Mouse (Mus musculus) heart, adult 18-20 months (tissue): Measurements from ENCODE around the gene Zup1. TPM values are rescaled to one million over a fixed set of nuclear protein-coding genes. Genes with fewer than 3 reads are reported as not detected.
"Not testable (repeated sequence)": the region's sequence is repeated elsewhere in the genome, so short reads cannot be mapped to it uniquely, and the experiment has no call there.

ENCODE experiments used
- DNase-seq, 2 experiments: peaks; one replicate each; pipeline ENCODE4 v3.0.0; 2021 to 2022; ENCODE audit warnings: mixed read lengths in 1 of 2
- long read RNA-seq, 2 experiments: library from polyadenylated mRNA; stranded (forward); transcript quantifications; one replicate each; pipeline ENCODE4 v2.0.0; 2021
- total RNA-seq, 2 experiments: library from RNA; stranded (reverse); gene quantifications; 2 replicates each; pipeline ENCODE4 v1.2.3; 2021

Gene Zup1
- total RNA-seq = 1 to 10 TPM; 8.3 to 10.0 TPM
- long read RNA-seq, experiment 1, partial matches to known transcripts = 1 of 7 reads
- long read RNA-seq, experiment 1, other reads (novel, unspliced or antisense) = 2 of 7 reads
- long read RNA-seq, experiment 2 = 0 reads

DNA sequence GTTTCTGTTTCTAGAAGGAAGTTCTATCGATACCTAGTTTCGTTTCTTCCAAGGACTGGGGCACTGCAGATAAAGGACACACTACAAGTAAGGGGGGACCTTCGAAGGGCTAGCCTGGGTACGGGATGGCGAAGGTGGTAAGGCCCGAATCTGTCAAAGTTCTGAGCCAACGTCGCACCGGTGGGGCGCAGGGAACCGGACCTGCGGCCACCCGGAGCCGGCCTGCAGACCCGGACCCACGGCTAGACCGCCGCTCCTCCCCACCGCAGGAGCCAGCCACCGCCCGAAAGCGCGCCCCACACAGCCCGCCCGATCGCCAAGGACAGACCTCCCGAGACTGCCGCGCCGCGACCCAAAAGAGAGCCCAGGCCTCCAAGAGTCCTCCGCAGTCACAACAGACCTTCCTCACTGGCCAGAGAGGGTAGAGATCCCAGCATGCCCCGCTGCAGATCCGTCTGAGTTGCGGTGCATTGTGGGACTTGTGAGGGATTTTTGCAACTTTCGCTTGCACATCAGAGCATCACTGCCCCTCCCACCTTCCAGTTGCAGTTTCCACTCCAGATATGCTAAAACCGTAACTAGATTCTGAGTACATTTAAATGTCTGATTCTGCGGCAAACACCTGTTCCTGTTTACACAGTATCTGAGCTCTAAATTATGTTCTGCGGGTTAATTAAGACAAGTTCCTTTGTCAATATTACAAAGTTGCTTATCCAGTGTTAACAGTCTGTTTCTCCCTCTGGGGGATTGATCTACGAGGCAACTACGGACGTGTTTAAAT, at the start of gene Zup1:
Zup1 (minus strand) TSS at position 467 of the 781 bp plus-strand sequence.
- peak; percentile 91 to 93 for DNase-seq

DNA sequence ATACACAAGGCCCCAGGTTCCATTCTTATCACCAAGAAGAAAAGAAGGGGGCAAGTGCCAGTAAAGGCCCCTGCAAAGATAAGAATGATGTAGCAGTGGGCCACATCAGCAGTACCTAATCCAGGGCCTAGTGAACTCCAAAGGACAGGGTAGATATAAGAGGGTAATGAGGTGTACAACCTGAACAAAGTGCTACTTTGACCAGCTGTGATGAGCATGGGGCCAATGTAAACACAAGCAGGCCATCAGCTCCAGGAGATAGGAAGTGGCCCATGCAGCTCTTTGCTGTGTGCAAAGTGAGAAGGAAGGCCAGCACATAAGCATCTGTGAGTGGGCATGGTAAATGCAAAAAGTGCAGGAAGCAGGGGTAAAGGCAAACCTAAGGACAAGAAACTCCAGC, 47.3 kb upstream of the Zup1 start:
- no peak for DNase-seq

DNA sequence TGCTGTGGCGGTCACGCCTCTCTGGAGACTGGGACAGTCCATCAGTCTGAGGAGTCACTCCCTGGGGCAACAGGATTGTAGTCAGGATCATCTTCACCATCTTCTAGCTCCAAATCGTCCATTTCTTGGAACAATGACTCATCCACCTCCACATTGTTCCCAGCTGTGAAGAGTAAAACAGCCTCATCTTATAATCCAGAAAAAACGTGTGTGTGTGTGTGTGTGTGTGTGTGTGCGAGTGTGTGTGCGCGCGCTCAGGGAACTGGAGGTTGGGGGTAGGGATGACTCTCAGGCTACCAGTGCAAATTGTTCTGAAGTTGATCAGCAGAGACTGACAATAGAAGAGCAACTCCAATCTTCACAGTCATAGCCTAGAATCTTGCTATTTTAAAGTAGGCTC, 45.6 kb upstream of the Zup1 start:
- DNase-seq = not testable (repeated sequence)

DNA sequence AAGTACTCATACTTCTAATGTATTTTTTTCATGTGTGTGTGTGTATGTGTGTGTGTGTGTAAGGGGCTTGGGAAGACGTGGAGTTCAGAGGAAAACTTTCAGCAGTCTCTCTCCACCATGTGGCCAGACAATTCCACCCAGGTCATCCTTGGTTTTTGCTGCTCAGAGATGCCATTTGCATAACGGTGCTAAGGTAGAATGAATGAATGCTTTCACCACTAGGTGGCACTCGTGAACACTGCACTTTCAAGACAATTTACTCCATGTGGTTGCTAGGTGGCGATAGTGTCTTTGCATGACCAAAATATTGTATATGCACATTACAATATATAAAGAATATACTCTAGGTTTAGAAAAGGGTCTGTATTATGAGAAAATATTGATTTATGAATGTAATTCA, 35.7 kb upstream of the Zup1 start:
- DNase-seq = peak; percentile 60 to 81

DNA sequence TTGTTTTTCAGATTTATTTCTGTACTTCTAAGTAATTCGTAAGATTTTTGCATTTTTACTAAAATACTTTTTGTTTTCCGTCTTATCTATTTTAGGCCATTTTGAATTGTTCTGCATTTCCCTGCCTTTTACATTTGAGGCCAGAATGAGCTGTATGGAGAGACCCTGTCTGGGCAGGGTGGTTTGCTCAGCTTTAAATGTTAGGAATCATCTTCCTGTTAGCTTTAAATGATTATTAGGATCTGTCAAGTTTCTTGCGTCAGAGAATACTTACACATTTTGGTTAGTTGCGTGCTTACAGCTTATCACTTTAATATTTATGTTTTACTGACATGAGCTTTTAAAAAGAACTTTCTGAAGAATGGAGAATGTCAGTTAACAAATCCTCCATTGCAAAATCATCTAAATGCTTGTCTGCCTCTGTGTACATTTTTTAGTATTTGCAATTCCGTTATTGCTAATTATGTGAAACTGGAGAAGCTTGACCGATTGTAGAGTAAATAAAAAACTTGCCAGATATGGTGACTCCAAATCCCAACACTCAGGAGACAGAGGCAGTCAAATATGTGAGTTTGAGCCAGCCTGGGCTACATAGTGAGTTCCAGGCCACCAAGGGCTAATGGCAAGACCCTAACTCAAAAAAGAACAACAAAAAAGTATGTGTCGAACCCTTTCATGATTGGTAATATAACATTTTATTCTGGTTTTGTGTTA, 23.9 kb upstream of the Zup1 start:
- DNase-seq = no peak

DNA sequence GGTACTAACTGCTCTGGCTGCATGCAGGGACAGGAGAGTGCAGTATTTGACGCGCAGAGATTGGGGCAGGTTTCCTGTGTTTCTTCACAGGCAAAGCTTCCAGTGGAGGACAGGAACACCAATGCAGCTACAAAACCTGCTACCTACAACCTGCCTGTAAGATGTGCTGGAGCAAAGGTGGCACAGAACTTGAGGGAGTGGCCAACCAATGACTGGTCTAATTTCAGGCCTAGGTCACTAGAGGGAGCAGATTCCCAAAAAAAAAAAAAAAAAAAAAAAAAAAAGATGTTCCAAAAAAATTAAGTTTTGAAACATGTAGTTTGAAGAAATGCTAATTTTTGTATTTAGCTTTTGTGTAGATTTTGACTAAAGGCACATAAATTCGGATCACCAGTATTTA, 1.4 kb upstream of the Zup1 start:
- DNase-seq = peak in 1 of 2 experiments; percentile 12

DNA sequence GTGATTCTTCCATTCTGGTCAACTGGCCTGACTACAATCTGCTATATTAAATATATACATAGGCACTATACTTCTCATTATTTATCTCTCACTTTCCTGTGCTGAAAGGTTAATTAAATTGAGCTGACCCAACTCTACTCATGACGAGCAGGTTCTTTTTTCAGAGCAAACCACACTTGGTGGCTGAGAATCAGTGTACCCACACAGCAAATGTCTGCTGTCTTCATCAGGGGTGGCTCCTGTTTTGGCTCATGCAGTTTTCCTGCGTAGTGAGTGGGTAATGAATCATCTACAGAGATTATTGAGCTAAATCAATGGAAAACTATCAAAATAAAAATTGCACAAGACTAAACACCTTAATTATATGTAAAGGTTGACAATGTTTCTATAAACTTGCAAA, 4.7 kb downstream of the Zup1 start:
- no peak for DNase-seq

DNA sequence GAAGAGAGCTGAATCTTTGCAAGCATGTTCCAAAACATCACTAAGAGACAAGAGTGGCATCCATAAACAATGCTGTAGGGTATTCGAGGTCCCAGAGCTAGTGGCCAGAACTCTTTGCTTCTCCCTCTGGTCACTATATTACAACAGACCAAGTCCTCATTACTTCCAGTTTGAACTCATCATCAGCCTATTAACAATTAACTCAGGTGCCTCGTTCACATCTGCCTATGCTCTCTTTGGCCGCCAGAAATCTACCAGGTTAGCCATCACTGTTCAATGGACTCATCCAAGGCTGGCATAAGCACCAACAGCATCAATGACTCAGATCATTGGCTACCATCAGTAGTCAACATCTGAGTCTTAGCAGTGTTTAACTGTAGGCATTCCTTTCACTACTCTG, 5.7 kb downstream of the Zup1 start:
- DNase-seq = no peak

DNA sequence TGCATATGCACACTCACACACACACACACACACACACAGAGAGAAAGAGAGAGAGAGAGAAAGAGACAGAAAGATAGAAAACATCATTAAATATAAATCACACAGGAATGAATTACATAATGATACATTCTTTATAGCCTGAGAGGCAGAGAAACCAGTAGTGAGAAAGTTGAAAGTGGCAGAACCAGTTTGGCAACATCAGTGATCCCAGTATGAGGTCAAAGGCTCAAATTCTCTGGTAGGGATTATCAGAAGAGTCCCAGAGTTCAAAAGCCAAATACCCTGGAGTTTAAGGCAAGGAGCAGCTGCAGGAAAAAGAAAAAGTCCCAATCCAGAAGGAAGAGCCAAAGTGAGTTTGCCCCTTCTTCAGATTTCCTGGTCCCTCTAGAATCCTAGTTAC, 10.4 kb downstream of the Zup1 start:
- DNase-seq = no peak

DNA sequence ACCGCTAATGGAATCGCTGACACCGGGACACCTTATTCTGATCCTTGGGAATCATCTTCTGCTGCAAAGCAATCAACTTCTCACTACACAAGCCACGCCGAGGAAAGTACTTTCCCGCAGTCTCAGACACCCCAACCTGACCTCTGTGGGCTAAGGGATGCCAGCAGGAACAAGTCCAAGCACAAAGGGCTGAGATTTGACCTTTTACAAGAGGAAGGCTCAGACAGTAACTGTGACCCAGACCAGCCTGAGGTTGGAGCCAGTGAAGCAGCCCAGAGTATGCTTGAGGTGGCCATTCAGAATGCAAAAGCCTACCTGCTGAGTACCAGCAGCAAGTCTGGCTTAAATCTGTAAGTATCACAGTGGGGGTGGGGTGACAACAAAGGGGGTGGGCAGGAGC, 45.6 kb downstream of the Zup1 start:
- DNase-seq = no peak

DNA sequence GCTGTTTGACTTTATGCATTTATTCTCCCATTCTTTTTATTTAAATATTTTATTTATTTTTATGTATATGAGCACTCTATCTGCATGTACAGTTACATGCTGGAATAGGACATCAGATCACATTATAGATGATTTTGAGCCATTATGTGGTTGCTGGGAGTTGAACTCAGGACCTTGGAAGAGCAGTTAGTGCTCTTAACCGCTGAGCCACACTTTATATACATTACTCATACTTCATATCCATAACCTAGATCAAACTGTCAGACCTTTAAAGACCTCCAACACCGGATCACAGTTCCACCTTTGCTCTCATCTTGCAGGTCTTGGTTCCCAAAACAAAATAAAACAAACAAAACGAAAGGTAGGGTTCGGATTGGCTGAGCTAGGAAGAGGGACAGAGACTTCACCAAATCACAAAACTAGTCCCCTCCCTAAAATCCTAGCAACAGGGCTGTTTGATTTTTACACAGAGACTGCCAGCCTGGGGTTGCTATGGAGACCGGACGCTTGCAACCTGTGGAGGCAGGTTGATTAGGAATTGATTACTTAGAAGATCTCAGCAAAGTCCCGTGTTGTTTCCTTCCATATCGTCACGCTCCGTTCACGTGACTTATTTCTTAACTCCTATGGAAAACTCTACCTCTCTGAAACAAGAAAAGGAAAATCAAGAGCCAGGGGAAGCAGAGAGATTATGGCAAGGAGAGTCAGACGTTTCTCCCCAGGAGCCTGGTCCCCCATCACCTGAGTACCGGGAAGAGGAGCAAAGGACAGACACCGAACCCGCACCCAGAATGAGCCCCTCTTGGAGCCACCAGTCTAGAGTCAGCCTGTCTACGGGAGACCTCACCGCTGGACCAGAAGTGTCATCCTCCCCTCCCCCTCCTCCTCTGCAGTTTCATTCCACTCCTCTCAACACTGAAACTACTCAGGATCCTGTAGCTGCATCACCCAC, 46.3 kb downstream of the Zup1 start, which contains the start of gene Rsph4a:
Rsph4a (plus strand) TSS at position 582 of the 952 bp plus-strand sequence.
- DNase-seq = peak; percentile 4 to 7

DNA sequence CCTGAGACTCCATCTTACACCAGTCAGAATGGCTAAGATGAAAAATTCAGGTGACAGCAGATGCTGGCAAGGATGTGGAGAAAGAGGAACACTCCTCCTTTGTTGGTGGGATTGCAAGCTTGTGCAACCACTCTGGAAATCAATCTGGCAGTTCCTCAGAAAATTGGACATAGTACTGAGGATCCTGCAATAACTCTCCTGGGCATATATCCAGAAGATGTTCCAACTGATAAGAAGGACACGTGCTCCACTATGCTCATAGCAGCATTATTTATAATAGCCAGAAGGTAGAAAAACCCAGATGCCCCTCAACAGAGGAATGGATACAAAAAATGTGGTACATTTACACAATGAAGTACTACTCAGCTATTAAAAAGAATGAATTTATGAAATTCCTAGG, 49.5 kb downstream of the Zup1 start:
- not testable (repeated sequence) for DNase-seq

DNA sequence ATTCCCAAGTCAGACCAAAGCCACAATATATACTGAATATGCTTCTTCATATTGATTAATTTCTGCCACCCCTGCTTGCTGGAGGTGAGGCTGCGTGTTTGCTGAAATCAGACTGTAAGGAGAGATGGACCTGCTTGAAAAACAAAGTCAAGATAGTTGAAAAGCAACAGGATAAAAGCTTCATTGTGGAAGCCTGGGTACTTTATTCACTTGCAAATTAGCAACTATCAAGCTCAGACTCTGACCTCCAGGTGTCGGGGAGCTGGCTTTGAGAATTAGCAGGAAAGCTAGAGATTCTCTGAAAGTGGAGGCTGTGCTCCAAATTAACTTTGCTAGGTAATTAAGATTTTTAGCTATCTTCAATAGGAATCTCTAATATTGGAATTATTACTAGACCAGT, 68.7 kb downstream of the Zup1 start:
- DNase-seq = not testable (repeated sequence)

DNA sequence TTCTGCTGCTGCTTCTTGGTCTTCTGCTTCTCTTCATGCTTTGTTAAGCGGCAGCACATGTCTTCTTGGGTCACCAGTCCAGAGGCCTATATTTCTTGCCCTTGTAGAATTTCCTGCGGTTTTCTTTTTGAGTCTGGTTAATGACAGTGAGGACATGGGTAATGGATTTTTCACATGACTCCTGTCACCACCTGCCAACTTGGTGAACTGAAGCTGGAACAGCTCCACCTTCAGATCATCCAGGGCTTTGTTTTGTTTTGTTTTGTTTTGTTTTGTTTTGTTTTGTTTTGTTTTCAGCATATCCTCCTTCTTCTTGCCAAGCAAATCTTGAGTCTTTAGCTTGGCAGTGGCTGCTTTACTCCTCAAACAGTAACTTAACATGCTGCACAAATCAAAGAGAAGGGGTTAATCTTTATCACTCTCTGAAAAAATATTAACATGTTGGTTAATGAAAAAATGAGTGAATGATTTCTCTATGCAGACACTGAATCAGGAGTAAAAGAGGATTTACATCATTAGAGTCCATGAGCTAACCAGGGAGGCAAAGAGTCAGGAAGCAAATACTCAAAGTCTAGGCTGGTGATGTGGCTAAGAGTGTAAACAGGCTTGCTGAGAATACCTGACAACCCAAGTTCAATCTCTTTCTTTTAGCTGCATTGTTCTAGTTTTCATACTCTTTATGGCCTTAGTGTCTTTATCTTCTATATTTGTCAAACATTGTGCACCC, 78.2 kb downstream of the Zup1 start:
- no peak for DNase-seq

DNA sequence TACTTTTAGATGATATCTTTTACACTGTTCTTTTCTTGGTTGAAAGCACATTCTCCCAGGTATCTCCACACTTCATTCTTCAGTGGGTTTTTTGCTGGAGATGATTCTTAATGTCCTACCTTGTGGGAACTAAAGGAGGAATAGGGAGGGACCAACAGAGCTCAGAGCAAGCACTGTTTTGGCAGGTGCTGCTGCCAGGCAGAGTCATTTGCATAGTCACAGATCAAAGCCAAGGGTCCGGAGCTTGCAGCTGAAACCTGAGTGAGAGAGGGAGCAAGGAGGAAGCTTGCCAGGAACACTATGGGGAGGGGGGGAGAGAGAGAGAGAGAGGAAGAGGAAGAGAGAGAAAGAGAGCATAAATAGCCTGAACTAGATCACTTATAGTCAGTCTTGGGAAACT, 80.6 kb downstream of the Zup1 start:
- DNase-seq = no peak

Other genes starting within 250 kb of the Zup1 start
- not detected for gene Sult3a2, start 164.6 kb downstream of the Zup1 start, total RNA-seq
- gene Sult3a1, start 93.5 kb downstream of the Zup1 start, total RNA-seq = not detected
- gene Rsph4a, start 46.2 kb downstream of the Zup1 start, total RNA-seq = under 1 TPM in 1 of 2 experiments, not detected in 1; 0.44 TPM
- gene Rwdd1, start 68.4 kb upstream of the Zup1 start, total RNA-seq = 100 to 1,000 TPM; 121 to 123 TPM
- gene Trappc3l, start 86.3 kb upstream of the Zup1 start, total RNA-seq = not detected
- gene Calhm4, start 93.0 kb upstream of the Zup1 start, total RNA-seq = not detected
- gene Calhm5, start 145.2 kb upstream of the Zup1 start, total RNA-seq = under 1 TPM; 0.87 to 0.93 TPM
- gene Calhm6, start 176.7 kb upstream of the Zup1 start, total RNA-seq = under 1 TPM; 0.40 to 0.69 TPM